Mouse (Mus musculus) CD8-positive naive resting alpha-beta T cell, adult 57 days (primary cell): ENCODE measurements around the gene Xpa. TPM values are rescaled to one million over a fixed set of nuclear protein-coding genes. Genes with fewer than 3 reads are reported as not detected.

Experiments used
- total RNA-seq: library from RNA; stranded (reverse); gene quantifications from one replicate; pipeline ENCODE4 v1.2.4, GENCODE M21; 2023

Xpa gene
- total RNA-seq = 40.4 TPM

GRCm38 (mm10) chr4:46195781-46196487 is at the start of gene Xpa:
Gene Xpa, minus strand, starts transcription at chr4:46196311.

GRCm38 (mm10) chr4:46138287-46139222 is 57.6 kb downstream of the Xpa start, which contains the start of the genes Ncbp1 and Tstd2:
Gene Ncbp1, plus strand, starts transcription at chr4:46138613.
Gene Tstd2, minus strand, starts transcription at chr4:46138694.

Other genes starting within 250 kb of the Xpa start
- 2.4 TPM for gene Tdrd7, start 231.0 kb downstream of the Xpa start, total RNA-seq
- not detected for gene Tmod1, start 157.4 kb downstream of the Xpa start, total RNA-seq
- 63.9 TPM for gene Ncbp1, start 57.7 kb downstream of the Xpa start, total RNA-seq
- gene Tstd2, start 57.6 kb downstream of the Xpa start, total RNA-seq = 35.7 TPM
- gene Foxe1, start 147.3 kb upstream of the Xpa start, total RNA-seq = not detected
- 24.7 TPM for gene Trmo, start 193.1 kb upstream of the Xpa start, total RNA-seq
- gene Hemgn, start 217.2 kb upstream of the Xpa start, total RNA-seq = 0.64 TPM